Mouse (Mus musculus) heart, postnatal 0 days (tissue): ENCODE measurements around the gene Gm28827. TPM values are rescaled to one million over a fixed set of nuclear protein-coding genes. Genes with fewer than 3 reads are reported as not detected.
"Not testable (repeated sequence)": the region's sequence is repeated elsewhere in the genome, so short reads cannot be mapped to it uniquely, and the experiment has no call there.

ENCODE experiments used
- ATAC-seq: fragments of 200-750 bp; cut with Nextera tagmentation; 2 replicates; pipeline ENCODE4 v1.8.0; 2017; ENCODE audit warnings: low read depth, moderate number of reproducible peaks, moderate library complexity; ENCODE audit not compliant: insufficient read depth
- DNase-seq: peaks from one replicate; pipeline ENCODE4 v3.0.0-alpha.2; 2016; ENCODE audit warnings: low spot score
- H3K27ac ChIP-seq: fragments of 300-500 bp; sonication (generic); 2 replicates; pipeline ENCODE4 v1.5.1; 2014; ENCODE audit warnings: low read depth, mild to moderate bottlenecking
- H3K27me3 ChIP-seq: fragments of 300-500 bp; sonication (generic); 2 replicates; pipeline ENCODE4 v1.6.1; 2014; ENCODE audit warnings: low read length, mixed read lengths; ENCODE audit not compliant: control insufficient read depth, insufficient read depth
- H3K36me3 ChIP-seq: fragments of 300-500 bp; sonication (generic); replicated peaks from 2 replicates; pipeline ENCODE4 v1.6.1; 2014; ENCODE audit warnings: low read length, mixed read lengths; ENCODE audit not compliant: control insufficient read depth, insufficient read depth
- H3K4me1 ChIP-seq: fragments of 300-500 bp; sonication (generic); 2 replicates; pipeline ENCODE4 v1.6.1; 2014; ENCODE audit warnings: antibody characterized with exemption; ENCODE audit not compliant: control insufficient read depth, insufficient read depth
- H3K4me2 ChIP-seq: fragments of 300-500 bp; sonication (generic); 2 replicates; pipeline ENCODE4 v1.6.1; 2014; ENCODE audit warnings: low read depth, mild to moderate bottlenecking, low read length, moderate library complexity
- H3K4me3 ChIP-seq: fragments of 300-500 bp; sonication (generic); 2 replicates; pipeline ENCODE4 v1.5.1; 2014; ENCODE audit warnings: low read depth, low read length
- H3K9ac ChIP-seq: fragments of 300-500 bp; sonication (generic); replicated peaks from 2 replicates; pipeline ENCODE4 v1.6.1; 2014; ENCODE audit warnings: low read depth, low read length, mixed read lengths
- H3K9me3 ChIP-seq: fragments of 300-500 bp; sonication (generic); replicated peaks from 2 replicates; pipeline ENCODE4 v1.6.1; 2016; ENCODE audit warnings: low read length; ENCODE audit not compliant: control insufficient read depth
- WGBS: fragments of 180-500 bp; shearing (Covaris S2); extraction: QIAGEN DNeasy Blood & Tissue Kit; methylation state at CpG from one replicate; pipeline ENCODE4 v1.1.7; 2014; 5-methylcytosine and 5-hydroxymethylcytosine counted together
- polyA plus RNA-seq: library from polyadenylated mRNA; unstranded; fragments of >200 nt; fragmentation: Nextera tagmentation; extraction: Ambion mirVana; gene quantifications from 2 replicates; pipeline ENCODE4 v1.2.1, GENCODE M21; 2015
- total RNA-seq: library from RNA; depleted of rRNA; stranded (reverse); fragments of >200 nt; gene quantifications from 2 replicates; pipeline ENCODE4 v1.2.3, GENCODE M21; 2014; ENCODE audit warnings: low replicate concordance; rRNA removed

Gene Gm28827
- total RNA-seq (not detected in 2 replicates), polyA plus RNA-seq (not detected in 2 replicates)

GRCm38 (mm10) chrY:83030647-83031046 is at the start of gene Gm28827:
Gm28827 (plus strand) TSS chrY:83030947.
- H3K4me1 ChIP-seq, H3K9me3 ChIP-seq, H3K4me3 ChIP-seq, H3K4me2 ChIP-seq, H3K9ac ChIP-seq, H3K27me3 ChIP-seq, H3K27ac ChIP-seq, ATAC-seq, H3K36me3 ChIP-seq, DNase-seq: not testable (repeated sequence)
- no CpG with 5 or more reads among the region's 6 CpGs for WGBS
